Mouse (Mus musculus): ENCODE measurements around the gene Vmn1r126.
"Not testable (repeated sequence)": the region's sequence is repeated elsewhere in the genome, so short reads cannot be mapped to it uniquely, and the experiment has no call there.

Vmn1r126 gene

DNA sequence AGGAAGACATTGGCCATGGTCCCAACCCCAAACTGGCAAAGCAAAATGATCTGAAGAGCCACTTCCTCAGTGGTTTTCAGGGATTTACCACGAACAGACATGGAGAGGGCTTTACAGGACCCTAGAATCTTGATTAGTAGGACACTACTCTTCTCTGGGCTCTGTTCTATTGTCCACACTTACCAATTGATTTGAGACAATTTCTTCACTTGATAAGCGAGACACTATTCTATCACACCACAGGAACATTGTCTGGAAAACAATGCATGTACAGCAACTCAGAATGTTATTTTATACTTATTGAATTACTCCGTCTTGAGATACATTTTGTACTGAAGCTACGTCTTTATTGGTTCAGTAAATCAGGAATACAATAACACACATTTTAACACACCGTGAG is at the start of gene Vmn1r126:
Gene Vmn1r126 (minus strand): TSS at position 101 of the 400 bp plus-strand sequence.
- DNase-seq (ENCODE audit: low spot score in 2 of 2): not testable (repeated sequence)

DNA sequence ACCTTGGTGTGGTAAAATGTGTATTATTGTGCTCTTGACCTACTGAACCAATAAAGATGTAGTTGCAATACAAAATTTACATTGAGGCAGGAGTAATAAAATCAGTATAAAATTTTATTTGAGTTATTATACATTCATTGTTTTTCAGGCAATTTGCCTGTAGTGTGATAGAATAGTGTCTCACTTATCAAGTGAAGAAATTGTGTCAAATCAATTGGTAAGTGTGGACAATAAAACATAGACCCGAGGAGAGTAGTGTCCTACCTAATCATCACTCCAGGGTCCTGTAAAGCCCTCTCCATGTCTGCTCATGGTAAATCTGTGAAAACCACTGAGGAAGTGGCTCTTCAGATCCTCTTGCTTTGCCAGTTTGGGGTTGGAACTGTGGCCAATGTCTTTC is 47.8 kb upstream of the Vmn1r126 start, which contains the start of gene Vmn1r128:
Gene Vmn1r128 (plus strand): TSS at position 301 of the 400 bp plus-strand sequence.
- DNase-seq (ENCODE audit: low spot score in 2 of 2): not testable (repeated sequence)

DNA sequence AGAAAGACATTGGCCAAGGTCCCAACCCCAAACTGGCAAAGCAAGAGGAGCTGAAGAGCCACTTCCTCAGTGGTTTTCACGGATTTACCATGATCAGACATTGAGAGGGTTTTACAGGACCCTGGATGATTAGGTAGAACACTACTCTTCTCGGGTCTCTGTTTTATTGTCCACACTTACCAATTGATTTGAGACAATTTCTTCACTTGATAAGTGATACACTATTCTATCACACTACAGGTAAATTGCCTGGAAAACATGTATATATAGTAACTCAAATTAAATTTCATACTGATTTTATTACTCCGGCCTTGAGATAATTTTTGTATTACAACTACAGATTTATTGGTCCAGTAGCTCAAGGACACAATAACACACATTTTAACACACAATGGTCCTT is 18.5 kb upstream of the Vmn1r126 start, which contains the start of gene Vmn1r127:
Gene Vmn1r127 (minus strand): TSS at position 101 of the 400 bp plus-strand sequence.
- DNase-seq (ENCODE audit: low spot score in 2 of 2): not testable (repeated sequence)

DNA sequence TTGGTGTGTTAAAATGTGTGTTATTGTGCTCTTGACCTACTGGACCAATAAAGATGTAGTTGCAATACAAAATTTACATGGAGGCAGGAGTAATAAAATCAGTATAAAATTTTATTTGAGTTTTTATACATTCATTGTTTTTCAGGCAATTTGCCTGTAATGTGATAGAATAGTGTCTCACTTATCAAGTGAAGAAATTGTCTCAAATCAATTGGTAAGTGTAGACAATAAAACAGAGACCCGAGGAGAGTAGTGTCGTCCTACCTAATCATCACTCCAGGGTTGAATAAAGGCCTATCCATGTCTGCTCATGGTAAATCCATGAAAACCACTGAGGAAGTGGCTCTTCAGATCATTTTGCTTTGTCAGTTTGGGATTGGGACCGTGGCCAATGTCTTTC is 29.4 kb downstream of the Vmn1r126 start, which contains the start of gene Vmn1r125:
Gene Vmn1r125 (plus strand): TSS at position 301 of the 400 bp plus-strand sequence.
- not testable (repeated sequence) for DNase-seq (ENCODE audit: low spot score in 2 of 2)

DNA sequence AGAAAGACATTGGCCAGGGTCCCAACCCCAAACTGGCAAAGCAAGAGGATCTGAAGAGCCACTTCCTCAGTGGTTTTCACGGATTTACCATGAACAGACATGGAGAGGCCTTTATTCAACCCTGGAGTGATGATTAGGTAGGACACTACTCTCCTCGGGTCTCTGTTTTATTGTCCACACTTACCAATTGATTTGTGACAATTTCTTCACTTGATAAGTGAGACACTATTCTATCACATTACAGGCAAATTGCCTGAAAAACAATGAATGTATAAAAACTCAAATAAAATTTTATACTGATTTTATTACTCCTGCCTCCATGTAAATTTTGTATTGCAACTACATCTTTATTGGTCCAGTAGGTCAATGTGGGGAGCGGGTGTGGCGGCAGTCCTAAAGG is 40.8 kb downstream of the Vmn1r126 start, which contains the start of gene Vmn1r124:
Gene Vmn1r124 (minus strand): TSS at position 101 of the 400 bp plus-strand sequence.
- not testable (repeated sequence) for DNase-seq (ENCODE audit: low spot score in 2 of 2)
